Mouse (Mus musculus) liver, embryonic 14.5 days (tissue): ENCODE measurements around the gene Fcmr. TPM values are rescaled to one million over a fixed set of nuclear protein-coding genes. Genes with fewer than 3 reads are reported as not detected.

ENCODE experiments used
- ATAC-seq: fragments of 200-750 bp; cut with Nextera tagmentation; 2 replicates; pipeline ENCODE4 v1.8.0; 2017; ENCODE audit warnings: moderate number of reproducible peaks, mild to moderate bottlenecking, moderate library complexity; ENCODE audit not compliant: insufficient read depth
- DNase-seq, 3 experiments: peaks; one replicate each; pipeline ENCODE4 v3.0.0-alpha.2; 2012 to 2013; ENCODE audit warnings: low read depth in 3 of 3, low spot score in 3 of 3
- H3K27ac ChIP-seq: fragments of 300-500 bp; sonication (generic); 2 replicates; pipeline ENCODE4 v1.5.1; 2014; ENCODE audit warnings: moderate library complexity, mild to moderate bottlenecking, control low read depth, inconsistent platforms
- H3K27me3 ChIP-seq: fragments of 300-500 bp; sonication (generic); 2 replicates; pipeline ENCODE4 v1.6.1; 2014; ENCODE audit warnings: mild to moderate bottlenecking, low read length, moderate library complexity; ENCODE audit not compliant: control insufficient read depth, insufficient read depth
- H3K36me3 ChIP-seq: fragments of 300-500 bp; sonication (generic); replicated peaks from 2 replicates; pipeline ENCODE4 v1.6.1; 2014; ENCODE audit warnings: low read depth; ENCODE audit not compliant: control insufficient read depth, insufficient read depth
- H3K4me1 ChIP-seq, 2 experiments: fragments of 200-500 bp in 1 of 2; fragments of 300-500 bp in 1 of 2; sonication (generic) in 1 of 2; replicated peaks; 2 replicates each; pipeline ENCODE4 v1.6.1; 2012 to 2014; ENCODE audit warnings: antibody characterized with exemption in 1 of 2, inconsistent platforms in 1 of 2, low read length in 1 of 2; ENCODE audit not compliant: control insufficient read depth in 2 of 2, insufficient read depth in 2 of 2
- H3K4me2 ChIP-seq: fragments of 300-500 bp; sonication (generic); 2 replicates; pipeline ENCODE4 v1.6.1; 2014; ENCODE audit warnings: low read depth, mild to moderate bottlenecking, control low read depth, moderate library complexity
- H3K4me3 ChIP-seq, 2 experiments: fragments of 200-500 bp in 1 of 2; fragments of 300-500 bp in 1 of 2; sonication (generic) in 1 of 2; 2 replicates each; pipeline ENCODE4 v1.5.1; 2012 to 2014; ENCODE audit warnings: low read depth in 2 of 2, low read length in 2 of 2, mild to moderate bottlenecking in 2 of 2, control low read depth in 1 of 2, inconsistent platforms in 1 of 2, moderate library complexity in 1 of 2; ENCODE audit not compliant: insufficient read depth in 1 of 2
- H3K9ac ChIP-seq: fragments of 300-500 bp; sonication (generic); replicated peaks from 2 replicates; pipeline ENCODE4 v1.6.1; 2014; ENCODE audit warnings: mild to moderate bottlenecking, control low read depth, moderate library complexity
- H3K9me3 ChIP-seq: fragments of 300-500 bp; sonication (generic); 2 replicates; pipeline ENCODE4 v1.6.1; 2016; ENCODE audit warnings: low read length, mixed read lengths; ENCODE audit not compliant: control insufficient read depth
- CTCF ChIP-seq: IDR thresholded peaks from 2 replicates; pipeline ENCODE4 v1.5.1; 2016; ENCODE audit warnings: antibody characterized with exemption, low read depth, control low read depth
- EP300 ChIP-seq: IDR thresholded peaks from 2 replicates; pipeline ENCODE4 v1.6.1; 2016; ENCODE audit warnings: antibody characterized with exemption, low read depth
- WGBS: fragments of 180-500 bp; shearing (Covaris S2); extraction: QIAGEN DNeasy Blood & Tissue Kit; methylation state at CpG from one replicate; pipeline ENCODE4 v1.1.7; 2014; ENCODE audit not compliant: insufficient replicate concordance; 5-methylcytosine and 5-hydroxymethylcytosine counted together
- polyA plus RNA-seq, 2 experiments: library from polyadenylated mRNA; depleted of rRNA in 1 of 2; stranded (reverse) in 1 of 2; unstranded in 1 of 2; fragments of >200 nt; fragmentation: Nextera tagmentation in 1 of 2; extraction: Ambion mirVana in 1 of 2; gene quantifications; 2 replicates each; pipeline versions ENCODE4 v1.2.1 to v1.2.3; 2012 to 2014

Gene Fcmr
- polyA plus RNA-seq, 2 experiments = not detected

GRCm38 (mm10) chr1:130911401-130912010 lies 46.0 kb downstream of the Fcmr start, which contains the start of gene Il20:
Gene Il20 (minus strand): TSS chr1:130911451.
- Histone ChIP-seq H3K9ac (no peak within 1 kb of the TSS), H3K4me3 (no peak within 1 kb of the TSS), H3K4me1 (no peaks in the 10 kb centered on the region), H3K27me3 (no peaks in the 10 kb centered on the region), H3K36me3 (no peaks in the 10 kb centered on the region), H3K9me3 (no peaks in the 10 kb centered on the region), H3K4me2 (no peak within 1 kb of the TSS), H3K27ac (no peak within 1 kb of the TSS)
- TF ChIP-seq CTCF (no peak), EP300 (no peak)
- WGBS = 67% methylated on average over 12 of the region's 12 CpGs
- DNase-seq (no peak), ATAC-seq (no peak)

GRCm38 (mm10) chr1:130918323-130918980 lies 53.0 kb downstream of the Fcmr start:
- Histone ChIP-seq H3K9ac (no peak overlapping the region), H3K27ac (no peak overlapping the region), H3K27me3 (no peaks in the 10 kb centered on the region), H3K4me3 (no peak overlapping the region), H3K36me3 (no peaks in the 10 kb centered on the region), H3K4me2 (no peak overlapping the region), H3K9me3 (no peaks in the 10 kb centered on the region), H3K4me1 (no peaks in the 10 kb centered on the region)
- no peak for DNase-seq
- ATAC-seq = no peak
- TF ChIP-seq EP300 (no peak), CTCF (no peak)
- 15% methylated on average over 1 of the region's 1 CpGs for WGBS

- no peaks in the 10 kb centered on the region for H3K27me3 ChIP-seq
- ATAC-seq (no peak), DNase-seq (no peak)
- no peak overlapping the region for H3K27ac ChIP-seq
- H3K9ac ChIP-seq = no peak overlapping the region
- TF ChIP-seq EP300 (no peak), CTCF (peak; percentile 34)
- H3K36me3 ChIP-seq = no peaks in the 10 kb centered on the region
- H3K4me1 ChIP-seq = no peaks in the 10 kb centered on the region
- H3K4me3 ChIP-seq = no peak overlapping the region
- H3K4me2 ChIP-seq = no peak overlapping the region
- no peaks in the 10 kb centered on the region for H3K9me3 ChIP-seq
Measured at GRCm38 (mm10) chr1:130926484-130926883, 61.0 kb downstream of the Fcmr start.

Other genes starting within 250 kb of the Fcmr start
- gene Zp3r, start 236.0 kb upstream of the Fcmr start, polyA plus RNA-seq (2012; rRNA removed) = not detected in 2 replicates
- gene Zp3r, start 236.0 kb upstream of the Fcmr start, polyA plus RNA-seq (2014; fragmentation: Nextera tagmentation; extraction: Ambion mirVana) = not detected in 2 replicates
- gene C4bp, start 204.0 kb upstream of the Fcmr start, polyA plus RNA-seq (2012; rRNA removed) = 0.64 and 0.98 TPM in 2 replicates
- 2.2 and 2.7 TPM in 2 replicates for gene C4bp, start 204.0 kb upstream of the Fcmr start, polyA plus RNA-seq (2014; fragmentation: Nextera tagmentation; extraction: Ambion mirVana)
- not detected in 2 replicates for gene Gm29427, start 149.9 kb upstream of the Fcmr start, polyA plus RNA-seq (2012; rRNA removed)
- gene Gm29427, start 149.9 kb upstream of the Fcmr start, polyA plus RNA-seq (2014; fragmentation: Nextera tagmentation; extraction: Ambion mirVana) = not detected in 2 replicates
- 4.3 and 5.8 TPM in 2 replicates for gene Yod1, start 148.3 kb upstream of the Fcmr start, polyA plus RNA-seq (2012; rRNA removed)
- 19.0 and 22.8 TPM in 2 replicates for gene Yod1, start 148.3 kb upstream of the Fcmr start, polyA plus RNA-seq (2014; fragmentation: Nextera tagmentation; extraction: Ambion mirVana)
- 6.4 and 7.2 TPM in 2 replicates for gene Pfkfb2, start 136.4 kb upstream of the Fcmr start, polyA plus RNA-seq (2012; rRNA removed)
- 1.7 and 3.6 TPM in 2 replicates for gene Pfkfb2, start 136.4 kb upstream of the Fcmr start, polyA plus RNA-seq (2014; fragmentation: Nextera tagmentation; extraction: Ambion mirVana)
- gene AA986860, start 133.7 kb upstream of the Fcmr start, polyA plus RNA-seq (2012; rRNA removed) = 3.6 and 3.7 TPM in 2 replicates
- gene AA986860, start 133.7 kb upstream of the Fcmr start, polyA plus RNA-seq (2014; fragmentation: Nextera tagmentation; extraction: Ambion mirVana) = 5.3 and 8.7 TPM in 2 replicates
- not detected in 2 replicates for gene Fcamr, start 64.8 kb upstream of the Fcmr start, polyA plus RNA-seq (2012; rRNA removed)
- gene Fcamr, start 64.8 kb upstream of the Fcmr start, polyA plus RNA-seq (2014; fragmentation: Nextera tagmentation; extraction: Ambion mirVana) = not detected in 2 replicates
- 0.13 and 0.21 TPM in 2 replicates for gene Pigr, start 39.0 kb upstream of the Fcmr start, polyA plus RNA-seq (2012; rRNA removed)
- 0.14 and 0.19 TPM in 2 replicates for gene Pigr, start 39.0 kb upstream of the Fcmr start, polyA plus RNA-seq (2014; fragmentation: Nextera tagmentation; extraction: Ambion mirVana)
- not detected in 2 replicates for gene Il24, start 21.8 kb downstream of the Fcmr start, polyA plus RNA-seq (2012; rRNA removed)
- gene Il24, start 21.8 kb downstream of the Fcmr start, polyA plus RNA-seq (2014; fragmentation: Nextera tagmentation; extraction: Ambion mirVana) = not detected in 2 replicates
- not detected in 2 replicates for gene Il20, start 45.8 kb downstream of the Fcmr start, polyA plus RNA-seq (2012; rRNA removed)
- gene Il20, start 45.8 kb downstream of the Fcmr start, polyA plus RNA-seq (2014; fragmentation: Nextera tagmentation; extraction: Ambion mirVana) = not detected in 2 replicates
- gene Il19, start 74.4 kb downstream of the Fcmr start, polyA plus RNA-seq (2012; rRNA removed) = not detected in 2 replicates
- not detected in 2 replicates for gene Il19, start 74.4 kb downstream of the Fcmr start, polyA plus RNA-seq (2014; fragmentation: Nextera tagmentation; extraction: Ambion mirVana)
- 0.03 TPM in 2 replicates for gene Il10, start 154.2 kb downstream of the Fcmr start, polyA plus RNA-seq (2012; rRNA removed)
- gene Il10, start 154.2 kb downstream of the Fcmr start, polyA plus RNA-seq (2014; fragmentation: Nextera tagmentation; extraction: Ambion mirVana) = not detected in 2 replicates
- 10.3 and 12.9 TPM in 2 replicates for gene Mapkapk2, start 232.2 kb downstream of the Fcmr start, polyA plus RNA-seq (2012; rRNA removed)
- 12.8 and 13.6 TPM in 2 replicates for gene Mapkapk2, start 232.2 kb downstream of the Fcmr start, polyA plus RNA-seq (2014; fragmentation: Nextera tagmentation; extraction: Ambion mirVana)